Mouse (Mus musculus) forebrain, embryonic 12.5 days (tissue): Measurements from ENCODE around the gene Olfr765. TPM values are rescaled to one million over a fixed set of nuclear protein-coding genes. Genes with fewer than 3 reads are reported as not detected.
A peak's percentile ranks its signal among the peaks of the same experiment; 100 is the strongest.
"Not testable (repeated sequence)": the region's sequence is repeated elsewhere in the genome, so short reads cannot be mapped to it uniquely, and the experiment has no call there.

Experiments
- ATAC-seq: fragments of 200-750 bp; cut with Nextera tagmentation; 2 replicates; pipeline ENCODE4 v1.8.0; 2017; ENCODE audit warnings: moderate TSS enrichment; ENCODE audit not compliant: low FRiP score
- H3K27ac ChIP-seq: fragments of 300-500 bp; sonication (generic); 2 replicates; pipeline ENCODE4 v1.5.1; 2016; ENCODE audit warnings: mild to moderate bottlenecking
- H3K27me3 ChIP-seq: fragments of 300-500 bp; sonication (generic); 2 replicates; pipeline ENCODE4 v1.6.1; 2016; ENCODE audit warnings: mild to moderate bottlenecking
- H3K36me3 ChIP-seq: fragments of 300-500 bp; sonication (generic); replicated peaks from 2 replicates; pipeline ENCODE4 v1.6.1; 2016; ENCODE audit warnings: mild to moderate bottlenecking
- H3K4me1 ChIP-seq: fragments of 300-500 bp; sonication (generic); 2 replicates; pipeline ENCODE4 v1.6.1; 2016
- H3K4me2 ChIP-seq: fragments of 300-500 bp; sonication (generic); 2 replicates; pipeline ENCODE4 v1.6.1; 2016; ENCODE audit warnings: mild to moderate bottlenecking, moderate library complexity
- H3K4me3 ChIP-seq: fragments of 300-500 bp; sonication (generic); replicated peaks from 2 replicates; pipeline ENCODE4 v1.5.1; 2016; ENCODE audit warnings: mild to moderate bottlenecking
- H3K9ac ChIP-seq: fragments of 300-500 bp; sonication (generic); 2 replicates; pipeline ENCODE4 v1.6.1; 2016; ENCODE audit warnings: mild to moderate bottlenecking
- H3K9me3 ChIP-seq: fragments of 300-500 bp; sonication (generic); 2 replicates; pipeline ENCODE4 v1.6.1; 2016
- WGBS: fragments of 180-500 bp; shearing (Covaris S2); methylation state at CpG from one replicate; pipeline ENCODE4 v1.1.7; 2016; 5-methylcytosine and 5-hydroxymethylcytosine counted together
- polyA plus RNA-seq: library from polyadenylated mRNA; unstranded; fragments of >200 nt; fragmentation: Nextera tagmentation; extraction: Ambion mirVana; gene quantifications from 2 replicates; pipeline ENCODE4 v1.2.1, GENCODE M21; 2016

The Olfr765 gene
- not detected in 2 replicates for polyA plus RNA-seq

DNA sequence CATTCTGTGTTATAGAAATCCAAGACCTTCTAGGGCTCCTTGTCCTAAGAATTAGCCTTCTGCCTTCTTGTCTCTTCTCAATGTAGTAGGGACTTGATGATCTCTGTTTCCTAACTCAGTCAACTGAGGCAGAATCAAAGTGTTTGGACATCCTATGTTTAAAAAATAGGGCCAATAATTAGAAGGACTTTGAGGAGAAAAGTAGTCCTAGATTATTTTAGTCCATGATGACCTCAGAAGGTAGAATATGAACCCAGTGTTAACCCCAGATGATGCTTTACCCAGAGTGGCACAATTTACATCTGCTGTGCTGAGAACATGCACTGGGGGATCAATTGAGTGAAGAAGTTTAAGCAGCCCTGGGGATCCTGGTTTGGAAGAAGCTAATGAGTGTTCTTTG, at the start of gene Olfr765:
Olfr765 (minus strand) TSS at position 101 of the 400 bp plus-strand sequence.
- H3K9me3 ChIP-seq, H3K4me2 ChIP-seq, H3K9ac ChIP-seq, H3K27me3 ChIP-seq, H3K4me3 ChIP-seq, H3K4me1 ChIP-seq, H3K36me3 ChIP-seq, ATAC-seq, H3K27ac ChIP-seq: not testable (repeated sequence)

DNA sequence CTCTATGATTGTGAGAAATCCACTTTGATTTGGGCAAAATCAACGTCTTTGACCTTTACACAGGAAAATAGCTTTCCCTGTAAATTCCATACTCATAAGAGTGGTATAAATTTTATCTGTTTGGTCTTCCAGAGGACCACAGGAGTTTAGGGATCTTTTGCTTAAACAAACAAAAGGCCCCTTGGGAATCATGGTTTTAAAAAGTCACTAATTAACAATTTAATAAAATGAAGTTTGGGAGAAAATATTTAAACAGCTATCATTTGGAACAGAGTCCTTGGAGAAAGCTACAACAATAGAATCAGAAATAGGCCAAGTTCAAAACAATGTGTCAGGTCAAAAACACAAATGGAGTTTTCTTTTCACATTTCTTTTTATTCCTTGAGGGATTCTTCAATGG, 49.5 kb upstream of the Olfr765 start, which contains the start of gene Olfr768:
Olfr768 (minus strand) TSS at position 101 of the 400 bp plus-strand sequence.
- WGBS, result 84% methylated on average over 1 of the region's 1 CpGs
- no peak within 1 kb of the TSS for H3K4me2 ChIP-seq
- no peaks in the 10 kb centered on the region for H3K4me1 ChIP-seq
- no peaks in the 10 kb centered on the region for H3K36me3 ChIP-seq
- no peak within 1 kb of the TSS for H3K4me3 ChIP-seq
- H3K9ac ChIP-seq, result no peak within 1 kb of the TSS
- ATAC-seq, result no peak
- H3K27ac ChIP-seq, result no peak within 1 kb of the TSS
- H3K9me3 ChIP-seq, result no peaks in the 10 kb centered on the region
- H3K27me3 ChIP-seq, result no peaks in the 10 kb centered on the region

DNA sequence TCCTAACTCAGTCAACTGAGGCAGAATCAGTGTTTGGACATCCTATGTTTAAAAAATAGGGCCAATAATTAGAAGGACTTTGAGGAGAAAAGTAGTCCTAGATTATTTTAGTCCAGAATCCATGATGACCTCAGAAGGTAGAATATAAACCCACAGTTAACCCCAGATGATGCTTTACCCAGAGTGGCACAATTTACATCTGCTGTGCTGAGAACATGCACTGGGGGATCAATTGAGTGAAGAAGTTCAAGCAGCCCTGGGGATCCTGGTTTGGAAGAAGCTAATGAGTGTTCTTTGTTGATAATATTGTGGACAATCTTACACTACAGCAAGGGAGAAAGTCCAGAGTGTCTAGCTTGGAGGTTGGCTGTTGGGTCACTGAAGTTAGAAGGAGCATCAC, 33.0 kb upstream of the Olfr765 start, which contains the start of gene Olfr767:
Olfr767 (minus strand) TSS at position 101 of the 400 bp plus-strand sequence.
- H3K9me3 ChIP-seq, H3K27ac ChIP-seq, H3K9ac ChIP-seq, ATAC-seq, H3K4me3 ChIP-seq, H3K4me2 ChIP-seq, H3K27me3 ChIP-seq, H3K36me3 ChIP-seq, H3K4me1 ChIP-seq: not testable (repeated sequence)

GRCm38 (mm10) chr10:129068877-129069276, 19.1 kb upstream of the Olfr765 start, which contains the start of gene Olfr766-ps1:
Gene Olfr766-ps1 (minus strand): TSS chr10:129068977.
- no peak for ATAC-seq
- Histone ChIP-seq H3K36me3 (no peaks in the 10 kb centered on the region), H3K27ac (no peak within 1 kb of the TSS), H3K9ac (no peak within 1 kb of the TSS), H3K9me3 (no peaks in the 10 kb centered on the region), H3K27me3 (no peaks in the 10 kb centered on the region), H3K4me1 (no peaks in the 10 kb centered on the region), H3K4me3 (no peak within 1 kb of the TSS), H3K4me2 (no peak within 1 kb of the TSS)
- 77% methylated on average over 2 of the region's 2 CpGs for WGBS

GRCm38 (mm10) chr10:129039796-129040195, 10.0 kb downstream of the Olfr765 start, which contains the start of gene Olfr764-ps1:
Gene Olfr764-ps1 (minus strand): TSS chr10:129039896.
- Histone ChIP-seq H3K9ac (no peak within 1 kb of the TSS), H3K4me3 (no peak within 1 kb of the TSS), H3K36me3 (no peaks in the 10 kb centered on the region), H3K9me3 (no peaks in the 10 kb centered on the region), H3K27ac (no peak within 1 kb of the TSS), H3K27me3 (no peaks in the 10 kb centered on the region), H3K4me2 (no peak within 1 kb of the TSS), H3K4me1 (no peaks in the 10 kb centered on the region)
- no peak for ATAC-seq
- 79% methylated on average over 3 of the region's 3 CpGs for WGBS

DNA sequence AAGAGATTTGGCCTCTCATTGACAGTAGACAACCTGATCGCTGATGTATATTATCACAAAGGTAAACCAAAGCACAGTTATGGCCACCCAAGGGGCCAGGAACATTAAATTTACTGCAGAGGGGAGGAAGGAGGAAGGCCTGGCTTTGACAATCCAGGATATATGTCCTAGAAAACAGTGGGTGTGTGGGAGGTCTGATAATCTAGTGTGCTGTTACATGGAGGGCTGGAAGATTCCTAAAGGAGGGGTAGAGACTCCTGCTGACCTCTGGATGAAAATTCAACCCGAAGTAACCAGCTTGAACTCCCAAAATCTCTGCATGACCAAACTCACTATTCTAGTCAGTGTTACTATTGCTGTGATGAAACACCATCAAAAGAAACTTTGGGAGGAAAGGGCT, 21.5 kb downstream of the Olfr765 start:
- Histone ChIP-seq H3K4me2 (no peak overlapping the region), H3K9ac (no peak overlapping the region), H3K36me3 (no peaks in the 10 kb centered on the region), H3K27ac (no peak overlapping the region), H3K9me3 (no peaks in the 10 kb centered on the region), H3K4me3 (no peak overlapping the region), H3K27me3 (no peaks in the 10 kb centered on the region), H3K4me1 (no peaks in the 10 kb centered on the region)
- WGBS, result 88% methylated on average over 2 of the region's 2 CpGs
- no peak for ATAC-seq

DNA sequence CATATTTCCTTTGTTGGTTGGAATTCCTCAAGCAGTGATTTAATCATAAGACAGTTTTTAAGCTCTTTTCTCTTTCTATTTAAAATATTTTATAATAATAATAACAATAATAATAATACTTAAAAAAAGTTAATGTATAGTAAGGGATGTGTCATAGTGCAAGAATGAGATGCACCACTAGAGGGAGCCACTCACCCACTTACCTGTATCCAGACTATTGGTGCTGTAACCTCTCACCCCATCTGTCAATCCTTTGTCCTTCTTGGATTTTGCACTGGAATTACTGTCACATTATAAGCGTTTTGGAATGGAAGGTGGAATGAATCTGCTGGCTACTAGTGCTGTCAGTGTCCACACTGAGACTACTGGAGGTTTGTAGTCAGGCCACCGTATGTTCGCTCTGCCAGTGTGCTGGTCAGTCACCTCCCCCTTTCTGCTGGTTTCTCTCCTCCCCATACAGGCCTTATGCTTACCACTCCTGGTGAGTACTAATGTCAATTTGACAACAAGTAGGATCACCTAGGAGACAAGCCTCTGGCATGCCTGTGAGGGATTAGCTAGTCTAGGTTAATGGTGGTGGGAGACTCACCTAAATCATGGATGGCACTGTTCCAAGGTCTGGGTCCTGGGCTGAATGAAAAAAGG, 23.7 kb downstream of the Olfr765 start:
- no peak overlapping the region for H3K27ac ChIP-seq
- no peaks in the 10 kb centered on the region for H3K27me3 ChIP-seq
- H3K9me3 ChIP-seq, result no peaks in the 10 kb centered on the region
- H3K4me2 ChIP-seq, result no peak overlapping the region
- WGBS, result 61% methylated on average over 3 of the region's 3 CpGs
- H3K4me1 ChIP-seq, result no peaks in the 10 kb centered on the region
- no peak overlapping the region for H3K9ac ChIP-seq
- peak; percentile 74 for ATAC-seq
- no peak overlapping the region for H3K4me3 ChIP-seq
- no peaks in the 10 kb centered on the region for H3K36me3 ChIP-seq

DNA sequence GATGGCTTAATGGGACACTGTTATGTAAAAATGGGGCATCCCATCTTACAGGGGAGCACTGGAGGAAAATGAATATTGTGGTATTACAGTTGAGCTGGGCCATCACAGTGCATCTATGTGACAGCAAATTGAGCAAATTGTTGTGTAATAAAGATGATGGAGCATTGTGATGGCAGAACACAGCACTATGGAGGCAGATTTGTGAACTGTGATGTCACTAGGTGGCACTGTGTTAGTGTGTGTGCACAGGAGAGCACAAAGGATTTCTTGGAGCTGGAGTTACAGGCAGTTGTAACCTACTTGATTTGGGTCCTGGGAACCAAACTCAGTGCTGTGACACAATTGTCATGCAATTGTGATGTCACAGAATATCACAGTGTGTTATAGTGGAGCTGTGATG, 26.5 kb downstream of the Olfr765 start:
- peak; percentile 23; the same call in 1 of the 2 replicates for ATAC-seq
- no peak overlapping the region for H3K9ac ChIP-seq

DNA sequence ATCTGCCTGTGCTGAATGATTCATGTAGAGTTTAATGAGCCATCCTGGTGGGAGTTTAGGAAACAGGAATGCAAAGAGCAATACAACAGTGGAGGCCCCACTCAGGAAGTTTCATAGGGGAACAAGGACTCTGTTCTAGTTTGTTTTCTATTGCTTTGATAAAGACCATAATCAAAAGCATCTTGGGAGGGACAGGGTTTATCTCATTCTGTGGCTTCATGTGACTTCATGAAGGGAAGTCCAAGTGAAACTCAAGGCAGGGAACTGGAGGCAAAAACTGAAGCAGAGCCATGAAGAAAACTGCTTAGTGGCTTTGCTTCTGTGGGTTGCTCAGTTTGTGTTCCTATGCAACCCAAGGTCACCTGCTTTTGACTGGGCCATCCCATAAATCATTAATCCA, 35.3 kb downstream of the Olfr765 start:
- Histone ChIP-seq H3K4me2 (no peak overlapping the region), H3K9ac (no peak overlapping the region), H3K27me3 (no peaks in the 10 kb centered on the region), H3K9me3 (no peaks in the 10 kb centered on the region), H3K4me3 (no peak overlapping the region), H3K36me3 (no peaks in the 10 kb centered on the region), H3K27ac (no peak overlapping the region), H3K4me1 (no peaks in the 10 kb centered on the region)
- no peak for ATAC-seq

More for the DNA sequence above, 26.5 kb downstream of the Olfr765 start:
- Histone ChIP-seq H3K27ac (no peak overlapping the region), H3K4me2 (no peak overlapping the region), H3K4me3 (no peak overlapping the region), H3K4me1 (no peaks in the 10 kb centered on the region), H3K36me3 (no peaks in the 10 kb centered on the region), H3K27me3 (no peaks in the 10 kb centered on the region), H3K9me3 (no peaks in the 10 kb centered on the region)

DNA sequence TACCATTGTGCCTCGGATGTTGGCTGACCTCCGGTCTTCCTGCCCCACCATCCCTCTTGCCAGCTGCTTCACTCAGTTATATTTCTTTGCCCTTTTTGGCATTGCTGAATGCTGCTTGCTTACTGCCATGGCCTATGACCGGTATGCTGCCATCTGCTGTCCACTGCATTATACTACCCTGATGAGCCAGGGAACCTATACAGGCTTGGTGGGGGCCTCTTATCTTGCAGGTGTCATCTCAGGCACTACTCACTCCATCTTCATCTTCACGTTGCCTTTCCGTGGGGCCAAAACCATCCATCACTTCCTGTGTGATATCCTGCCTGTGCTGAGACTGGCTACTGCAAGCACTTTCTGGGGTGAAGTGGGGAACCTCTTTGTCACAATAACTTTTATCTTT, 38.3 kb downstream of the Olfr765 start:
- H3K4me1 ChIP-seq, H3K9me3 ChIP-seq, H3K36me3 ChIP-seq, H3K27ac ChIP-seq, H3K9ac ChIP-seq, ATAC-seq, H3K4me3 ChIP-seq, H3K27me3 ChIP-seq, H3K4me2 ChIP-seq: not testable (repeated sequence)
- 61% methylated on average over 2 of the region's 5 CpGs for WGBS

DNA sequence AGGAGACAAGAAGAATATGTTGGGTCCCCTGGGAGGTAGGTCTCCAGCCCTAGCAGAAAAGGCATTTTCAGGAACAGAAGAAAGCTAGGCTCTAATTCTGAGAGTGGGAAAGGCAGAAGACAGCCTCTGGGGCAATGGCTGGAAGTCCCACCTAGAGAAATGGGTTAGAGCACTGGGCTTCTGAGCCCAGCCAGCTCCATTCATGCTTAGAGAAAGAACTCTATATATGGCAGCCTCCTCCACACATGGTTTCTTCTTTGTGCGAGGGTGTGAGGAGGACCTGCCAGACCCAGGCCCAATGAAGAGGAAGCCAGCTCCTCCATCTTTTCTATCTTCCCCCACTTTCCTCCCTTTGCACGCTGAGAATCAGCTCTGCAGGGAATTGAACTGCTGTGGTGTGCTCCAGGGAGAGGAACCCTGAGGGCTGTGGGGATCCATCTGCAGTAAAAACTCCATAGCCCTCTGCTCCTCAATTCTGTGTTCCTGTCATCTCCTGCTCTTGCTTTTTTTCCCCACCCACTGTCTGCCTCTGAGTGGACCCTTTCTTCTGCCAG, 39.4 kb downstream of the Olfr765 start, which contains the start of gene Olfr763:
Olfr763 (plus strand) TSS at position 504 of the 554 bp plus-strand sequence.
- 61% methylated on average over 2 of the region's 2 CpGs for WGBS

DNA sequence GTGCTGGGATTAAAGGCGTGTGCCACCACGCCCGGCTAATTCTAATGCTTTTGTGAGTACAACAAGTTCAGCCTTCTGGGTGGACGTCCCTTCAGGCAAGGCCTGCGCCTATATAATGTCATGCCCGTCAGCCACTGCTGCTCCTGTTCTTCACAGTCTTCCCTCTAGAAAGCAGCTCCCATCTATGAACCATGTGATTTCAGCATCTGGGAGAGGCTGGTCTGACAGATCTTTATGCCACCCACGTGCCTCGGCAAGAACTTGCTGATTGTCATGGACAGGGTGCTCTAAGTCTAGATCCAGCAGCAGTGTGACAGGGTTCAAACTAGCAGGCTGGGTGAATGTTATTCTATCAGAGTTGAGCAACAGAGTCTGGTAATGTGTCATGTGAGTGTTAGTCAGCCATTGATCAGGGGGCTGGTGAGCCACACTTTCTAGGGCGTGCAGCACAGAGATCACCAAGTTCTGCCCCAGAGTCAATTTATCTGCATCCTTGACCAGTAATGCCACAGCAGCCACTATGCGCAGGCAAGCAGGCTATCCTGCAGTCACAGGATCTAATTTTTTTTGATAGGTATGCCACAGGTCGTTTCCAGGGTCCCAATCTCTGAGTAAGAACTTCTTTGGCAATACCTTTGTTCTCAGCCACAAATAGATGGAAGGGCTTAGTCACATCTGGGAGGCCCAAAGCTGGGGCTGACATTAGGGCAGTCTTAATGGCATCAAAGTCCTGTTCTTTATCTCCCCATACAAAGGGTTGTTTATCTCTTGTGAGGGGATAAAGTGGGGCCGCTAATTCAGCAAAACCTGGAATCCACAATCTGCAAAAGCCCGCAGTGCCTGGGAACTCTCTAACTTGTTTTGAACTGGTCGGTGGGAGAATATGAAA, 45.5 kb downstream of the Olfr765 start:
- Histone ChIP-seq H3K27ac (no peak overlapping the region), H3K4me3 (no peak overlapping the region), H3K4me1 (no peaks in the 10 kb centered on the region), H3K9me3 (no peaks in the 10 kb centered on the region), H3K9ac (no peak overlapping the region), H3K27me3 (no peaks in the 10 kb centered on the region), H3K4me2 (no peak overlapping the region), H3K36me3 (no peaks in the 10 kb centered on the region)
- no peak for ATAC-seq
- 71% methylated on average over 14 of the region's 14 CpGs for WGBS

More for the DNA sequence above, 39.4 kb downstream of the Olfr765 start, which contains the start of gene Olfr763:
- H3K9me3 ChIP-seq, result no peaks in the 10 kb centered on the region
- H3K9ac ChIP-seq, result no peak within 1 kb of the TSS
- no peak within 1 kb of the TSS for H3K4me3 ChIP-seq
- no peak within 1 kb of the TSS for H3K4me2 ChIP-seq
- H3K27me3 ChIP-seq, result no peaks in the 10 kb centered on the region
- H3K27ac ChIP-seq, result no peak within 1 kb of the TSS
- H3K4me1 ChIP-seq, result no peaks in the 10 kb centered on the region
- H3K36me3 ChIP-seq, result no peaks in the 10 kb centered on the region
- no peak for ATAC-seq
